Mouse (Mus musculus): ENCODE data around the gene Rpl3. TPM values are rescaled to one million over a fixed set of nuclear protein-coding genes. Genes with fewer than 3 reads are reported as not detected.

Rpl3 gene
- total RNA-seq, 2 experiments from 2014 or later, result 1,027 to 1,498 TPM

GRCm38 (mm10) chr15:80090741-80091120, 937 bp downstream of the Rpl3 start:
- ATAC-seq (ENCODE audit: poor library complexity, severe bottlenecking), result 0 out of 2 replicates have a peak, but pooled peaks have one; percentile 20

- no peak for ATAC-seq (ENCODE audit: poor library complexity, severe bottlenecking)
Observed at GRCm38 (mm10) chr15:80090155-80090554, 1.5 kb downstream of the Rpl3 start.

- peak; percentile 92 for ATAC-seq (ENCODE audit: poor library complexity, severe bottlenecking)
Observed at GRCm38 (mm10) chr15:80088637-80089036, 3.0 kb downstream of the Rpl3 start.

- ATAC-seq (ENCODE audit: poor library complexity, severe bottlenecking), result no peak
Observed at GRCm38 (mm10) chr15:80087406-80088012, 4.2 kb downstream of the Rpl3 start.

GRCm38 (mm10) chr15:80083740-80084139, 7.9 kb downstream of the Rpl3 start:
- peak; percentile 23 for ATAC-seq (ENCODE audit: poor library complexity, severe bottlenecking)

- peak; percentile 96 for ATAC-seq (ENCODE audit: poor library complexity, severe bottlenecking)
Observed at GRCm38 (mm10) chr15:80083276-80083731, 8.4 kb downstream of the Rpl3 start.

GRCm38 (mm10) chr15:80082661-80083275, 8.9 kb downstream of the Rpl3 start:
- ATAC-seq (ENCODE audit: poor library complexity, severe bottlenecking), result no peak

GRCm38 (mm10) chr15:80081801-80082546, 9.7 kb downstream of the Rpl3 start:
- no peak for ATAC-seq (ENCODE audit: poor library complexity, severe bottlenecking)

- no peak for ATAC-seq (ENCODE audit: poor library complexity, severe bottlenecking)
Observed at GRCm38 (mm10) chr15:80080711-80081615, 10.7 kb downstream of the Rpl3 start.

- ATAC-seq (ENCODE audit: poor library complexity, severe bottlenecking), result no peak
Observed at GRCm38 (mm10) chr15:80079954-80080353, 11.7 kb downstream of the Rpl3 start.

GRCm38 (mm10) chr15:80079129-80079668, 12.5 kb downstream of the Rpl3 start:
- no peak for ATAC-seq (ENCODE audit: poor library complexity, severe bottlenecking)

GRCm38 (mm10) chr15:80078058-80078814, 13.4 kb downstream of the Rpl3 start:
- ATAC-seq (ENCODE audit: poor library complexity, severe bottlenecking), result no peak

GRCm38 (mm10) chr15:80076338-80077136, 15.1 kb downstream of the Rpl3 start:
- ATAC-seq (ENCODE audit: poor library complexity, severe bottlenecking), result peak; percentile 43; the same call in 1 of the 2 replicates

GRCm38 (mm10) chr15:80075733-80076337, 15.8 kb downstream of the Rpl3 start:
- no peak for ATAC-seq (ENCODE audit: poor library complexity, severe bottlenecking)

- ATAC-seq (ENCODE audit: poor library complexity, severe bottlenecking), result no peak
Observed at GRCm38 (mm10) chr15:80075374-80075694, 16.3 kb downstream of the Rpl3 start.

- ATAC-seq (ENCODE audit: poor library complexity, severe bottlenecking), result peak; percentile 49
Observed at GRCm38 (mm10) chr15:80074663-80075373, 16.9 kb downstream of the Rpl3 start.

GRCm38 (mm10) chr15:80073256-80073621, 18.4 kb downstream of the Rpl3 start:
- no peak for ATAC-seq (ENCODE audit: poor library complexity, severe bottlenecking)
